Mouse (Mus musculus) liver, postnatal 0 days (tissue): ENCODE data around the gene Hist1h2bj.

Experiments
- CTCF ChIP-seq: sonication (generic); IDR thresholded peaks from 2 replicates; pipeline ENCODE4 v1.5.1; 2016; ENCODE audit warnings: antibody characterized with exemption, low read depth
- EP300 ChIP-seq: IDR thresholded peaks from 2 replicates; pipeline ENCODE4 v1.6.1; 2016; ENCODE audit warnings: antibody characterized with exemption, low read depth, mild to moderate bottlenecking

GRCm38 (mm10) chr13:21998412-21998811 lies 44.6 kb upstream of the Hist1h2bj start:
- TF ChIP-seq CTCF (no peak), EP300 (no peak)
